Mouse (Mus musculus) large intestine, adult 2 months (tissue): ENCODE results near the gene Gm9936. TPM values are rescaled to one million over a fixed set of nuclear protein-coding genes. Genes with fewer than 3 reads are reported as not detected.
"Not testable (repeated sequence)": the region's sequence is repeated elsewhere in the genome, so short reads cannot be mapped to it uniquely, and the experiment has no call there.

ENCODE experiments used
- DNase-seq: peaks from one replicate; pipeline ENCODE4 v3.0.0-alpha.2; 2012; ENCODE audit warnings: low read depth, low spot score
- WGBS: fragments of 180-500 bp; shearing (Covaris S2); methylation state at CpG from one replicate; pipeline ENCODE4 v1.1.7; 2018; 5-methylcytosine and 5-hydroxymethylcytosine counted together
- polyA plus RNA-seq: library from polyadenylated mRNA; depleted of rRNA; stranded (reverse); fragments of >200 nt; gene quantifications from 2 replicates; pipeline ENCODE4 v1.2.3, GENCODE M21; 2012; rRNA removed

Gene Gm9936
- not detected in 2 replicates for polyA plus RNA-seq

GRCm38 (mm10) chr5:114858582-114858981 lies at the start of gene Gm9936:
Gene Gm9936, minus strand, starts transcription at chr5:114858682.
- DNase-seq = no peak
- WGBS = 84% methylated on average over 12 of the region's 12 CpGs

- DNase-seq = no peak
- 58% methylated on average over 1 of the region's 1 CpGs for WGBS
These were observed 43.9 kb upstream of the Gm9936 start for GRCm38 (mm10) chr5:114902413-114902812.

- no peak for DNase-seq
- 63% methylated on average over 7 of the region's 7 CpGs for WGBS
These were observed 40.4 kb upstream of the Gm9936 start for GRCm38 (mm10) chr5:114898857-114899256.

GRCm38 (mm10) chr5:114897374-114897793 lies 38.9 kb upstream of the Gm9936 start:
- 2% methylated on average over 7 of the region's 7 CpGs for WGBS
- peak; percentile 64 for DNase-seq

- DNase-seq = no peak
- WGBS = 44% methylated on average over 13 of the region's 13 CpGs
These were observed 38.3 kb upstream of the Gm9936 start, which contains the start of gene Oasl2 for GRCm38 (mm10) chr5:114896688-114897373. Gene Oasl2, plus strand, starts transcription at chr5:114896936.

GRCm38 (mm10) chr5:114895542-114895941 lies 37.1 kb upstream of the Gm9936 start:
- no peak for DNase-seq
- 91% methylated on average over 4 of the region's 4 CpGs for WGBS

GRCm38 (mm10) chr5:114888995-114889394 lies 30.5 kb upstream of the Gm9936 start:
- no peak for DNase-seq
- 73% methylated on average over 2 of the region's 2 CpGs for WGBS

GRCm38 (mm10) chr5:114886801-114887200 lies 28.3 kb upstream of the Gm9936 start:
- WGBS = 45% methylated on average over 6 of the region's 6 CpGs
- no peak for DNase-seq

GRCm38 (mm10) chr5:114883022-114883421 lies 24.5 kb upstream of the Gm9936 start:
- no peak for DNase-seq
- 89% methylated on average over 11 of the region's 11 CpGs for WGBS

GRCm38 (mm10) chr5:114882319-114882718 lies 23.8 kb upstream of the Gm9936 start:
- not testable (repeated sequence) for DNase-seq
- 86% methylated on average over 7 of the region's 7 CpGs for WGBS

- WGBS = 66% methylated on average over 13 of the region's 13 CpGs
- DNase-seq = no peak
These were observed 20.9 kb upstream of the Gm9936 start for GRCm38 (mm10) chr5:114879399-114879798.

- no peak for DNase-seq
- 68% methylated on average over 7 of the region's 7 CpGs for WGBS
These were observed 19.0 kb upstream of the Gm9936 start for GRCm38 (mm10) chr5:114877487-114877886.

GRCm38 (mm10) chr5:114876331-114876730 lies 17.8 kb upstream of the Gm9936 start:
- DNase-seq = no peak
- 64% methylated on average over 6 of the region's 6 CpGs for WGBS

GRCm38 (mm10) chr5:114875858-114876257 lies 17.4 kb upstream of the Gm9936 start:
- peak; percentile 24 for DNase-seq
- 23% methylated on average over 6 of the region's 6 CpGs for WGBS

- no peak for DNase-seq
- 91% methylated on average over 12 of the region's 12 CpGs for WGBS
These were observed 6.8 kb upstream of the Gm9936 start for GRCm38 (mm10) chr5:114865279-114865678.

GRCm38 (mm10) chr5:114864813-114865212 lies 6.3 kb upstream of the Gm9936 start:
- WGBS = 75% methylated on average over 7 of the region's 7 CpGs
- no peak for DNase-seq

- 21% methylated on average over 6 of the region's 6 CpGs for WGBS
- no peak for DNase-seq
These were observed 3.2 kb upstream of the Gm9936 start for GRCm38 (mm10) chr5:114861730-114862129.

GRCm38 (mm10) chr5:114859253-114859652 lies 771 bp upstream of the Gm9936 start:
- peak; percentile 57 for DNase-seq
- 6% methylated on average over 18 of the region's 18 CpGs for WGBS

- WGBS = 80% methylated on average over 3 of the region's 5 CpGs
These were observed 5.1 kb downstream of the Gm9936 start, which contains the start of gene 4930519G04Rik for GRCm38 (mm10) chr5:114853364-114853763. Gene 4930519G04Rik, plus strand, starts transcription at chr5:114853664.

GRCm38 (mm10) chr5:114851565-114852236 lies 6.8 kb downstream of the Gm9936 start:
- WGBS = 82% methylated on average over 20 of the region's 20 CpGs
- no peak for DNase-seq

More at GRCm38 (mm10) chr5:114853364-114853763, 5.1 kb downstream of the Gm9936 start, which contains the start of gene 4930519G04Rik:
- DNase-seq = not testable (repeated sequence)

GRCm38 (mm10) chr5:114844371-114844770 lies 14.1 kb downstream of the Gm9936 start:
- 79% methylated on average over 2 of the region's 2 CpGs for WGBS
- DNase-seq = not testable (repeated sequence)
